Mouse (Mus musculus): Measurements from ENCODE around the gene Slc22a23. TPM values are rescaled to one million over a fixed set of nuclear protein-coding genes. Genes with fewer than 3 reads are reported as not detected.

The Slc22a23 gene
- polyA plus RNA-seq, 1 experiment from 2014 or later, result 5.0 TPM

GRCm38 (mm10) chr13:34193384-34193783 lies 151.6 kb downstream of the Slc22a23 start:
- H3K4me3 ChIP-seq (replicated peaks), result no peak overlapping the region
- no peak overlapping the region for H3K9ac ChIP-seq (replicated peaks)
- no peak for ATAC-seq (ENCODE audit: insufficient number of reproducible peaks, insufficient read depth, low FRiP score, low TSS enrichment, low read depth)
- WGBS, result 77% methylated on average over 8 of the region's 8 CpGs
- no peaks in the 10 kb centered on the region for H3K9me3 ChIP-seq
- H3K27ac ChIP-seq, result no peak overlapping the region
- no peaks in the 10 kb centered on the region; the same call in 1 of the 2 replicates for H3K27me3 ChIP-seq
- peaks cover 10% of the 10 kb centered on the region for H3K4me1 ChIP-seq (replicated peaks)
- peaks cover 12% of the 10 kb centered on the region; the same call in 1 of the 2 replicates for H3K36me3 ChIP-seq
- no peak overlapping the region for H3K4me2 ChIP-seq

- Histone ChIP-seq H3K4me3 (replicated peaks) (no peak overlapping the region), H3K9me3 (no peaks in the 10 kb centered on the region), H3K4me1 (replicated peaks) (peaks cover 10% of the 10 kb centered on the region), H3K36me3 (peaks cover 12% of the 10 kb centered on the region; the same call in 1 of the 2 replicates), H3K9ac (replicated peaks) (no peak overlapping the region), H3K27me3 (no peaks in the 10 kb centered on the region), H3K4me2 (no peak overlapping the region), H3K27ac (no peak overlapping the region)
- 82% methylated on average over 8 of the region's 8 CpGs for whole genome bisulfite sequencing
- ATAC-seq (ENCODE audit: insufficient number of reproducible peaks, insufficient read depth, low FRiP score, low TSS enrichment, low read depth), result no peak; the same call in 1 of the 2 replicates
Measured at GRCm38 (mm10) chr13:34192414-34193191, 152.4 kb downstream of the Slc22a23 start.

DNA sequence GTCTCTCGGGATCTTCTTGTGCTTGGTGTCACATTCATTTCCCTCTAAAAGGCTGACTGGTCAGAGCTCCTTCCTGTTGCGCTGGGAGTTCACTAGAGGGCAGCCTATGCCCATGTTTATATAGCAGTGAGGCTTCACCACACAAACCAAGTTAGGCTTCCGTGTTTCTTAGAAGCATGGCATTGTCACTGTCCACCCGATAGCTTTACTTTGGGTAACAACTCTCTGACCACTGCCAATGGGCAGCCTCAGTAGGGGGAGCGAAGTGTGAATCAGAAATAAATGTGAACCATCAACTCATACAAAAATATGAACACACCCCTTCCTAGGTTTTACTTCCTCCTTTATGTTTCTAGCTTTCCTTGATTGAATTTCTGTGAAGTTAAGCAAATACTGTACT lies 157.4 kb downstream of the Slc22a23 start:
- peak; percentile 33; the same call in 1 of the 2 replicates for ATAC-seq (ENCODE audit: insufficient number of reproducible peaks, insufficient read depth, low FRiP score, low TSS enrichment, low read depth)
- no peak overlapping the region for H3K27ac ChIP-seq
- H3K27me3 ChIP-seq, result no peaks in the 10 kb centered on the region
- H3K36me3 ChIP-seq, result peaks cover 7% of the 10 kb centered on the region; the same call in 1 of the 2 replicates
- H3K9me3 ChIP-seq, result no peaks in the 10 kb centered on the region
- WGBS, result 17% methylated on average over 5 of the region's 5 CpGs
- no peak overlapping the region for H3K4me3 ChIP-seq (replicated peaks)
- H3K9ac ChIP-seq (replicated peaks), result no peak overlapping the region
- 0 out of 2 replicates have a peak, but pooled peaks cover 1% of the 10 kb centered on the region for H3K4me1 ChIP-seq (replicated peaks)
- H3K4me2 ChIP-seq, result no peak overlapping the region

DNA sequence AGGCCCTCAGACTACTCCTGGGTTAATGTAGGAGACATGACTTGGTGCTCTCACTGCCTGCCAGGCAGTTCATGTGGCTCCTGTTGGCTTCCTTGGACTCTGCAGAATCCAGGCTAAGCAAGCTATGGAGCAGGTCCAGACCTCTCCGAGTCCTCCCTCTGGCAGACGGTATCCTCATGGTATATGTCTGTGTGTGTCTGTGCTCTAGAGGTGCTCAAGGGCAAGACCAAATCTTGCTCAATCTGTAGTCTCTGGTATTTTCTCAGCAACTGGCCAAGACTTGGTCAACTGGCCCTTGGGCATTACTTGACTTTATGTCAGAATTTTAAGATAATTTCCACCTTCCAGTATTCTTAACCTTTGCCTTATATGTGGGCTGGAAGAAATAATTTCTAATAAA lies 159.6 kb downstream of the Slc22a23 start:
- Histone ChIP-seq H3K27ac (no peak overlapping the region), H3K9me3 (no peaks in the 10 kb centered on the region), H3K36me3 (peaks cover 28% of the 10 kb centered on the region), H3K27me3 (no peaks in the 10 kb centered on the region), H3K9ac (replicated peaks) (no peak overlapping the region), H3K4me2 (no peak overlapping the region), H3K4me1 (replicated peaks) (no peaks in the 10 kb centered on the region), H3K4me3 (replicated peaks) (no peak overlapping the region)
- no peak for ATAC-seq (ENCODE audit: insufficient number of reproducible peaks, insufficient read depth, low FRiP score, low TSS enrichment, low read depth)
- 73% methylated on average over 2 of the region's 2 CpGs for WGBS

DNA sequence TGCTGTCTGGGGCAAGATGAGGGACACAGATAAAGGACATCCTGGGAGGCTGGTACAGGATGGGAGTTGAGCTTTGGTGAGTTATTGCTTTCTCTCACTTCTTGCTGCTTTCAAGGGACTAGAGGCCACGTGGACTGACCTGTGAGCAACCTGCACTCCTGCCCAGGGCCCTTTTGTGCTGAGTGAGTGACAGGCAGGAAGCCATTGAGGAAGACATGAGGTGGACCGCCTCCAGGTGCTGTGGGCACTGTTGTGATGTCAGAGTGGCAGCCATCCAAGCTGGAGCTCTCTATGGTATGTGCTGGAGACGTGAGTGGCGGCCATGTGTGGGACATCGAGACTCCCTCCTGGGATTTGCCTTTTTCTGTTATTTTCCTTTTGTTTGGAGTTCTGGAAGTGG lies 163.4 kb downstream of the Slc22a23 start:
- no peaks in the 10 kb centered on the region for H3K4me1 ChIP-seq (replicated peaks)
- no peak overlapping the region for H3K4me2 ChIP-seq
- no peak overlapping the region for H3K4me3 ChIP-seq (replicated peaks)
- H3K9me3 ChIP-seq, result no peaks in the 10 kb centered on the region
- H3K9ac ChIP-seq (replicated peaks), result no peak overlapping the region
- H3K27ac ChIP-seq, result no peak overlapping the region
- no peak for ATAC-seq (ENCODE audit: insufficient number of reproducible peaks, insufficient read depth, low FRiP score, low TSS enrichment, low read depth)
- no peaks in the 10 kb centered on the region for H3K27me3 ChIP-seq
- peaks cover 37% of the 10 kb centered on the region for H3K36me3 ChIP-seq
- WGBS, result 89% methylated on average over 5 of the region's 5 CpGs

DNA sequence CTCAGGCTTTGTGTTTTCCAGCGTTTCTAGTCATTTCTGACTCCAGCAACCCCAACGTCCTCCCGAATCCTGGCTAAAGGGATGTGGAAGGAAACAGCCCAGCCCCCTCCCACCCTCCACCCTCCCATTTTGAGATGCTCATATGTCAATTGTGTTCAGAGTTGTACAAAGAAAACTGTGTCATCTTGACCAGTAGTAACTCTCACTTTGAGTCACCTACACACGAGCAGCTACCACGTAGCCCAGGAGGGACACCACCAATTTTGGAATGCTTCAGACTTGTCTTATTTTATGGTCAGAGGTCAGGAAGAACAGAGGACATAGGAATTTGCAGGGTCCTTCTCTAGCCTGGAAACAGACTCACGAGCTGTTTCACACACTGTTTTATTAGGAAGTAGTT lies 171.0 kb downstream of the Slc22a23 start:
- no peak overlapping the region for H3K4me2 ChIP-seq
- no peaks in the 10 kb centered on the region for H3K27me3 ChIP-seq
- H3K4me1 ChIP-seq (replicated peaks), result no peaks in the 10 kb centered on the region
- no peak overlapping the region for H3K27ac ChIP-seq
- no peak overlapping the region for H3K4me3 ChIP-seq (replicated peaks)
- H3K36me3 ChIP-seq, result peaks cover 4% of the 10 kb centered on the region
- 89% methylated on average over 6 of the region's 6 CpGs for WGBS
- no peaks in the 10 kb centered on the region for H3K9me3 ChIP-seq
- ATAC-seq (ENCODE audit: insufficient number of reproducible peaks, insufficient read depth, low FRiP score, low TSS enrichment, low read depth), result no peak
- no peak overlapping the region for H3K9ac ChIP-seq (replicated peaks)

DNA sequence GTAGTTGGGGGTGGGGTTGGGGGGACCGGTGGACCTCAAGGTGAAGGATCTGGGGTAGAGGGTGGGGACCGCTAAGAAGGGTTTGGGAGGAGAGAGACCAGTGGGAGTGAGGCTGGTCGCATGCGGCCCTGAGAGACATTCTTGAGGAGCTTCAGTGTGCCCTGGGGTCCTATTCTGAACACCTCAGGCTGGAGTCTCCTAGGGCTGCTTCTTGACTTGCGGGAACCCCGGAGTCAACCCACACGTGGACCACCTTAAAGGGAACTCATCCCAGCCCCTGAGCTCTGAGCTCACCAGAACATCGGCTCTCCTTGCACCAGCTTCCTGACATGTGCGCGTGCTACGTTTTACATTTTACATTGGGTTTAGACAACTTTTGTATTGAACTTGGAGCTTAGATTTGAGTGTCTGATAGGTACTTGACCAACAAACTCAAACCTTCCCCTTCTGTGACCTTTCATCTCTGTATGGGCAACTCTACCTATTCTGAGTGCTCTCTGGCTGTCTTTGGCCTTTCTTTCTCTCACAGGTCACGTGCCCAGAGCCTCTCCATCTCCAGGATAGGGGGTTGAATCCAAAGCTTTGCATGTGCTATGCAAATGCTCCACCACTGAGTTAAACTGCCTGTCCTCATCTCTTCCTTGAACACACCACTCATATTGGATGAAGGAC lies 181.5 kb downstream of the Slc22a23 start:
- peaks cover 10% of the 10 kb centered on the region for H3K36me3 ChIP-seq

GRCm38 (mm10) chr13:34162491-34163303 lies 182.3 kb downstream of the Slc22a23 start, which contains the start of gene Psmg4:
Psmg4 (plus strand) TSS chr13:34162964.
- Histone ChIP-seq H3K4me2 (peak within 1 kb of the TSS; percentile 66), H3K9me3 (no peaks in the 10 kb centered on the region), H3K9ac (replicated peaks) (peak within 1 kb of the TSS; percentile 63), H3K4me3 (replicated peaks) (peak within 1 kb of the TSS; percentile 69), H3K27me3 (no peaks in the 10 kb centered on the region), H3K36me3 (peaks cover 10% of the 10 kb centered on the region), H3K4me1 (replicated peaks) (peaks cover 11% of the 10 kb centered on the region), H3K27ac (peak within 1 kb of the TSS; percentile 94)
- peak; percentile 96 for ATAC-seq (ENCODE audit: insufficient number of reproducible peaks, insufficient read depth, low FRiP score, low TSS enrichment, low read depth)
- 3% methylated on average over 44 of the region's 44 CpGs for WGBS

More for the DNA sequence above, 181.5 kb downstream of the Slc22a23 start:
- Histone ChIP-seq H3K4me1 (replicated peaks) (peaks cover 11% of the 10 kb centered on the region), H3K4me2 (peak overlapping the region; percentile 66), H3K27ac (peak overlapping the region; percentile 94), H3K27me3 (no peaks in the 10 kb centered on the region), H3K9me3 (no peaks in the 10 kb centered on the region), H3K4me3 (replicated peaks) (peak overlapping the region; percentile 69), H3K9ac (replicated peaks) (peak overlapping the region; percentile 63; the same call in 1 of the 2 replicates)
- no peak for ATAC-seq (ENCODE audit: insufficient number of reproducible peaks, insufficient read depth, low FRiP score, low TSS enrichment, low read depth)
- 44% methylated on average over 12 of the region's 12 CpGs for WGBS

DNA sequence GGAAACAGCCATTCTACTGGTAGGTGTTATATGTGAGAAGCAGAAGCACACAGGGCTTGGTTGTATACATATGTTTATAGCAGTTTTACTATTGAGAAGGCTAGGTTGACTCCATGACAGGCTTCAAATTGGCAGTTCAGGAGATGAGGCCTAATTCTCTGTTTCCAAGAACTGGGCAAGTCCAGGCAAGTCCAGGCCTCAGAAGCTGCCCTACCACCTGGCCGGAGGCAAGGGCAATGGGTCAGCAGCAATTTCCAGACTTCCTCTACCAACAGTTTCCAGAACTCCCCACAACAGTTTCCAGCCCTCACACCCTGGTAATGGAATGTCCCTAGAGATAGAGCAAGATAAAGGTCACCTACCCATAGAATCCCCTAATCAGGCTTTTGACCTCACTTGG lies 185.1 kb downstream of the Slc22a23 start:
- Histone ChIP-seq H3K36me3 (no peaks in the 10 kb centered on the region), H3K4me3 (replicated peaks) (no peak overlapping the region), H3K4me1 (replicated peaks) (peaks cover 17% of the 10 kb centered on the region), H3K4me2 (no peak overlapping the region), H3K27me3 (no peaks in the 10 kb centered on the region), H3K9ac (replicated peaks) (no peak overlapping the region), H3K27ac (no peak overlapping the region), H3K9me3 (no peaks in the 10 kb centered on the region)
- no peak for ATAC-seq (ENCODE audit: insufficient number of reproducible peaks, insufficient read depth, low FRiP score, low TSS enrichment, low read depth)
- 85% methylated on average over 1 of the region's 1 CpGs for WGBS

DNA sequence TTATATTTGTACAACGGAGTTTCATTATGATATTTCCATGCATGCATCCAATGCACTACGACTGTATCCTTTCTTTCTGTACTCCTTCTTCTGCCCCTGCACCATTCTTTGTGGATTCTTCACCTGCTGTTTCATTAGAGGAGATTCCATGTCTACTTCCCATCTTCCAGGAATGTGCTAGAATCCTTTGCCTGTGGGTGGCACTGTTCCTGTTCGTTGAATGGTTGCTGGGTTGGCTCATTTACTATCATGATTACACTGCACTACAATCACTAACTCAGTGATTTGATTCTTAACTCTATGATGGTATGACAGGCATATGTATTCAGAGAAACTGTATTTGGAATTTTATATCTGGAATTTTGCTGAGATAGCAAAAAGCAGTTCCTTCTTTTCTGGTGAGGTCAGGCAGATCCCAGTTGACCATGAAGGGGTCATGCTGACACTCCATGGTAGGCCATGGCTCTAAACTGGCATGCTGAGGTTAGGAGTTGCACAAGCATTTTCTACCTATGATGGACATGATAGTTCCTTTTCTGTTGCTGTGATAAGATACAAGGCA lies 187.3 kb downstream of the Slc22a23 start:
- Histone ChIP-seq H3K27me3 (no peaks in the 10 kb centered on the region), H3K9ac (replicated peaks) (no peak overlapping the region), H3K4me2 (no peak overlapping the region), H3K27ac (no peak overlapping the region), H3K4me1 (replicated peaks) (peaks cover 12% of the 10 kb centered on the region), H3K4me3 (replicated peaks) (no peak overlapping the region), H3K36me3 (no peaks in the 10 kb centered on the region), H3K9me3 (no peaks in the 10 kb centered on the region)
- no peak for ATAC-seq (ENCODE audit: insufficient number of reproducible peaks, insufficient read depth, low FRiP score, low TSS enrichment, low read depth)
- 90% methylated on average over 3 of the region's 3 CpGs for WGBS

DNA sequence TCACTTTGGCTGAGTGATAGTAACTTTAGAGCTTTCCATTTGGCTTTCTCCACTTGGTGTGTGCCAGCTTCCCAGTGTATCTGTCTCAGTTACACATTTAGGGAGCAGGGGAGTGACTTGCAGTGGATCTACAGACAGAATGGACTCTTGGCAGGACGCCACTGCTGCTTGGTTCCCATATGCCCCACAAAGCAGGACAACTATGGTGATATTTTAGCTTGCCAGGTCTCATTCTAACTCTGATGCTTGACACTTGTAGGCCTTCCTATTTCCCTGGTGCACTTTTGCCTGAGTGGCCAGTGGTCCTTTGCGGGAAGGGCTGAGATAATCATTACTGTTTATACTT lies 188.2 kb downstream of the Slc22a23 start:
- H3K9me3 ChIP-seq, result no peaks in the 10 kb centered on the region
- peaks cover 6% of the 10 kb centered on the region for H3K4me1 ChIP-seq (replicated peaks)
- 76% methylated on average over 2 of the region's 2 CpGs for WGBS
- no peaks in the 10 kb centered on the region for H3K27me3 ChIP-seq
- peak overlapping the region; percentile 67 for H3K27ac ChIP-seq
- no peak for ATAC-seq (ENCODE audit: insufficient number of reproducible peaks, insufficient read depth, low FRiP score, low TSS enrichment, low read depth)
- H3K9ac ChIP-seq (replicated peaks), result no peak overlapping the region
- no peaks in the 10 kb centered on the region for H3K36me3 ChIP-seq
- H3K4me2 ChIP-seq, result no peak overlapping the region
- no peak overlapping the region for H3K4me3 ChIP-seq (replicated peaks)

Measured in limb, embryonic 12.5 days (tissue).